Mouse (Mus musculus) adrenal gland, adult 2 months (tissue): ENCODE data around the gene Lrrc51. TPM values are rescaled to one million over a fixed set of nuclear protein-coding genes. Genes with fewer than 3 reads are reported as not detected.

Experiments used
- DNase-seq: peaks from one replicate; pipeline ENCODE4 v3.0.0; 2021
- microRNA-seq, 2 experiments: library from miRNA; unstranded; fragments of <30 nt; microRNA quantifications; one replicate each; pipeline ENCODE4 v1.2.0; 2021
- polyA plus RNA-seq: library from polyadenylated mRNA; depleted of rRNA; stranded (reverse); fragments of >200 nt; gene quantifications from 2 replicates; pipeline ENCODE4 v1.2.3, GENCODE M21; 2012; rRNA removed
- total RNA-seq, 2 experiments: library from RNA; stranded (reverse); gene quantifications; 2 replicates each; pipeline ENCODE4 v1.2.3; 2021

Lrrc51 gene
- total and polyA plus RNA-seq, 3 experiments = 10.3 to 17.3 (median 11.7) TPM

DNA sequence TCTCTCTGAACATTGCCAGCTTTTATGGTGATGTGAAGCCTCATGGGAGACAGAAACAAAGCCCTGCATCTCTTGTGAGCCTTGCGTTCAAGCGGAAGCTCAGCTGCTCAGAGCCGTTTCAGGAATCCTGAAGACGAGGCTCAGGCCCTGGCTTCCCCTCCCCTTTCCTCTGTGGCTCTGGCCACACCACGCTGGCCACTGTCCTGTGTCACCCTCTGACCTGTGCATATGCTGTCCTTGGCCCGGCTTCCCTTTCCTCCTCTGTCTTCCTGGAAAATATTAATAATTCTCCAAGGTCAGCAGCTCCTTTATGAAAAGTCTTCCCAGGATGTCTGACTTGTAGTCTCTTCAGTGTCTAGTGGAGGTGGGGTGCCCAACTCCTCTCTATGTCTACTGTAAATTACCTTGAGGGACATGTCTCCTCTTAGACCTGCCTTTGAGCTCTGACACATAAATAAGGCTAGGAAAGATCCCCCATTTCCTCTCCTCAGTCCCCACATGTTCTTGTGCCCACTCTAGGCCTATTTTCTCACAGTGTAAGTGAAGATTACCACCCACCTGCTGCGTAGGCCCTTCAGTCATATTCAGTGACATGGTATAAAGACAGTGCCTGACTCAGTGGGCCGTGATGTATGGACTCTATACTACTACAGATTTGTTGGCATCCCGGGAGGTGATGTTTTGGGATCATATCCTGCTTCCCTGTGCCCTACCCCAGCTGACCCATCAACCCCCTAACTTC, 51.1 kb downstream of the Lrrc51 start:
- peak; percentile 34 for DNase-seq

DNA sequence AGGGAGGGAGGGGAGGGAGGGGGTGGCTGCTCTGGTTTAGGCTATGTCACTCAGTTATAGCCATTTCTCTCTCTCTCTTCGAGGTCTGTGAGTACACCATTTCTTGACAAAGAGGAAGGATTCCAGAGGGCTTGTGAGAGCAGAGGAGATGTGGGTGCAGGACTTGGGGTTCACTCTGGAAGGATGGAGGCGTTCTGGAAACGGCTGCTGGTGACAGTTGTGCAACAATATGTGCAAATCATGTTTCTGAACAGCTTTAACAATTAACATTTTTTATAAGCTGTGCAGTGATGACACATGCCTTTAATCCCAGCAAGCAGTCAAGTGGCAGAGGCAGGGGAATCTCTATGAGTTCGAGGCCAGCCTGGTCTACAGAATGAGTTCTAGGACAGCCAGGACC, 52.8 kb downstream of the Lrrc51 start:
- DNase-seq = no peak

DNA sequence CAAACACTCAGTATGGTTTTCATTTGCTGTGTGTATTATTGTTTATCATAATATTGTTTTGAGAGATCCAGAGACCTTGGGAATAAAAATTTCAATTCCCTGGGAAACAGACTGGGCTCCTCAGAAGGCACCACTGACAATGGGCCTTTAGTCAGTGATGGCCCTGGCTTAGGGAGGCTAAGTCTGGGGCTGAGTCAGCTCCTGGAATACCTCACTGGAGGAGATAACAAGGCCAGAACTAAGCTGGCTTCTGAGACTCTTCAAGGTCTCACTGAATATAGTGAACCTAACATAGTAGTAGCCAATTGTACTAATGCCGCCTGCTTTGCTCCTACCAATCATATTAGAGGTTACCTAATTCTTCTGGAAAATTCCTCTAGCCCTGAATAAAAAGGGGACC, 57.7 kb downstream of the Lrrc51 start:
- DNase-seq = peak; percentile 61

DNA sequence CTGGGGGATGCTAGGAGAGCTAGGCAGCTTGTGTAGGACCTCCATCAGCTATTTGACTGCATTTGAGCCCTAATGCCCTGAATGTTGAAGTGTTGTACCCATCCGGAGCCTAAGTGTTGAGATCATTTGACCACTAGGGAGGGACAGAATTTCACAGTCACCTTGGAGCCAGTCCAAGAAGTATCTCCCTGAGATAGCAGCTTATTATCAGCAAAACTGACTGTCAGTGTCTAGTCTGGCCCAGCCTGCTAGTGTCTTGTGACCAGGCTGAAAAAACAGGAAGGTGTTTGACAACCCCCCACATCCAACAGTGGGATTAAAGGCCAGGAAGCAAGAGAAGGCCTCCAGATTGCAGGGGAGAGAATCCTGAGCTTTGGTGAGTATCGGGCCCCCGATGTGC, 62.4 kb downstream of the Lrrc51 start:
- peak; percentile 19 for DNase-seq

DNA sequence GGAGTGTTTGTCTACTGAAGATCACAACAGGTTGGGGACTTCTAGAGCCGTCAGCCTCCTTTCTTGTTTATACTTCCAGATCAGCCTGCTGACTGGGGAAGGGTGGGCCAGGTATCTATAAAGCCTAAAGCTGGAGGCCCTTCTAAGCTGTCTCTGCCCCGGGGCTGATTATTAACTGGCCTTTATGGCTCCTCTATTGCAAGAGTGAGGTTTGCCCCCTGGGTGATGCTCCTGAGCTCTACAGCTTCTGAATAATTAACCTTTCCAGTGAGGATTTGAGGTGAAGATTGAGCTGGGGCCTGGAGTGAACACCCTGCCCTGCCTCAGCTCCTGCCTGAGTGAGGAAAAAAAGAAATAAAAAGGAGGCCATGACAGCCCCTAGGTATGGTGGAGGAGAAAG, 63.1 kb downstream of the Lrrc51 start, which contains the start of gene Folr1:
Gene Folr1 (minus strand): TSS at position 160 of the 400 bp plus-strand sequence.
- DNase-seq = no peak

DNA sequence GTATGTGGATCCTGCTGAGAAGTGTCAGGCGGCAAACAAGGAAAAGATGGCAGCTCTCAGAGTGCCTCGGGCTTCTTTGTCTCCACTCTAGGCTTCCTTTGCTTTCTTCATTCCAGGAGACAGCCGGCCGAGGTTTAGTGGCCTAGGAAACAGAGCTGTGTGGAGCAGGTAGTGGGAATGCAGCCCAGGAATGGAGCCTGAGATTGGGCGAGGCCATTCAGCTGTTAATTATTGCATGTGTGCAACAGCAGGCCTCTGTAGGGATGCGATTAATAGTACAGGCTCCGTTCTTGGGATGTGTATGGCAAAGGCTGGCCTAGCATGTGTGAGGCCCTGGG, 64.6 kb downstream of the Lrrc51 start:
- no peak for DNase-seq

DNA sequence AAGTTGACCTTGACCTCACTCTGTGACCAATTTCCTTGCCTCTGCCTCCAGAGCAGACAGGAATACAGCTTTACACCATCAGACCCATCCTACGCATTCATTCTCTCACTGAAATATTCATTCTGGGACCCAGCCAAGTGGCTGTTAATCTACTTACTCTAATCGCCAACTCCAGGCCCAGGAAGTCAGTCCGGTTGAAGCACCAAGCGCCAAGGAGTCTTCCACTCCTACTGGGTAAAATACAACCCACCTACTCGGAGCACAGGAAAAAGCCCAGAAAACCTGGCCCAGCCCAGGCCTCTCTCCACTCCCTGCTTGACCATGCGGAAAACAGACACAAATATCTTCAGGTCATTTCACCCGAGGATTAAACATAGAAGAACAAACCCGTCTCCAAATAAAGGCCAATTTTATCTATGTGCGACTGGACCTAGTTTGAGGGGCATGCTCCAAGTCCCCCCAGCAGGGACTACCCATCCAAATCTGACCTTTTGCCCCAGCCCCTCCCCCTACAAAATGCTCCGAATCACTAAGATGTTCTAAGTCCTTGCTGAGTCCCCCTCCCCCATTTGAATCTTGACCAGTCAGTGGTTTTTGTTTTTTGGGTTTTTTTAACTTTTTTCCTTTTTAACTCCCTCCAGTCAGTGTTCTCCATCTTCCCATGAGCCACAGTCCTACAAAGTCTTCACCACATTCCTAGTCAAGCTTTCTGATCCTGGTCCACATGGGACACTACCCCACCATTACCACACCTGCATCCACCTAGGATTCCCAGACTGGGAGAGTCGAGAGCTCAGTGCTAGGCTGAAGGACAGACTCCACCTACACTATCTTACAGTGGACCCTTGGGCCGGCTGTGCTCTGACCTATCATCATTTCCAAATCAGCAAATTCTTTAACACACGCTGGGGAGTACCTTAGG, 65.2 kb downstream of the Lrrc51 start:
- peak; percentile 21 for DNase-seq

DNA sequence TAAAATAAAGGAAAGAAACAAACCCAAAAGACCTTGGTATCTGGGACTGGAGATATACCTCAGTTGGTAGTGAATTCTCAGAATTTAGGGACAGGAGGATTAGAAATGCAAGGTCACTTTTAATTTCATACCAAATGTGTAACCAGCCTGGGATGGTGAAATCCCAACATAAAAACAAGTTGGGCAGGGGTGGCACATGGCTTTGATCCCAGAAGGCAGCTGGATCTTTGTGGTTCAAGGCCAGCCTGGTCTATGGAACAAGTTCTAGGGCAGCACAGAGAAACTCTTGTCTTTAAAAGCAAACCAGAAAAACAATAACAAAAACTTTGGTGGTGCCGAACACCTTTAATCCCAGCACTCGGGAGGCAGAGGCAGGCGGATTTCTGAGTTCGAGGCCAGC, 66.2 kb downstream of the Lrrc51 start:
- DNase-seq = peak; percentile 27

DNA sequence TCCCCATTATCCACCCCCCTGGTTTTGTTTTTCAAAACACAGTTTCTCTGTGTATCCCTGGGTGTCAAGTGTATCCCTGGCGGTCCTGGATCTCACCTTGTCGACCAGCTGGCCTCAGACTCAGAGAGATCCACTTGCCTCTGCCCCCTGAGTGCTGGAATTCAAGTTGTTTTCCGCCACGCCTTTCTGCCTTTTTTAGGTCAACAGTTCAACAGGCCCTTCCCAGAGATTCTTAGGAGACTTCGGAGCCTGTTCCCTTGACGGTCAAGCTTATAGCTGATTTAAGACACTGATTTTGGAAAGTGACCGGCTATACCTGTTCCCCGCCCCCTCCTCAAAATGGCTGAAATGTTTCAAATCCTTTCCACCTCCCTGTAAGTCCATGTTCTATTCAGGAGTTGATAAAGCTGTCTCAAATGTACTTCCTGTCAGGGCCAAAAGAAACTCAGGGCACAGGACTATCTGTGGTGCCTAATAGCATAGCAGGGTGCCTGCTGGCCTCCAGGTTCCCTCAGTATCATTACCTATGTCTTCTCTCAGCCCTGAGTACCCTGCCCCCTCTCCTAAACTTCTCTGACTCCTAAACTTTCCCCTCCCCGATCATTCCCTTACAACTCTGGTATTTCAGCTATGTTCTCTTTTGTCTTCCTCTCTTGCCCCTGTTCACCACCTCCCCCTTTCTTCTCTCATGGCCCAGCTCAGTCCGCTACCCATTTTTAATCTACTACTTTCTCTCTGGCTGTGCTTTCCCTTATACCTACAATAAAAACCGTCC, 67.0 kb downstream of the Lrrc51 start:
- DNase-seq = no peak

DNA sequence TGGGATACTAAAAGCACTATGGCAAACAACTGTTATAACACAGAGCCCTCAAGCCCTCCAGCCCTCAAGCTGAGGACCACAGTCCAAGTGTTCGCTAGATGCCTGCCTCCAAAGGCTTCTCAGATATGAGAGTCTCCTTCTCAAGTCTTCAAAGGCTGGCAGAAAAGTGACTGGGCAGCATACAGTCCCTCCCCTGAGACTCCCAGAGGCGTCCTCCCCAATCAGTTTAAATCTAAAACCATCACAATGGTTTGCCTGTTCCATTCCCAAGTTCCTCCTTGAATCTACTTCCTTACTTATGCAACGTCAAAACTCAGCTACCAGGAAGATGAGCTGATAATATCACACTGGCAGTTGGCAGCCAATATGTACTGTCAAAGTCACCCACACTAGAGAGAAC, 70.3 kb downstream of the Lrrc51 start, which contains the start of gene Anapc15:
Gene Anapc15 (plus strand): TSS at position 301 of the 400 bp plus-strand sequence.
- DNase-seq = no peak

Small RNAs within 50 kb of the gene (microRNA-seq; reads per million reads assigned to microRNA genes)
- 0 reads per million in 2 experiments for gene Gm22655

Other genes starting within 250 kb of the Lrrc51 start
- gene Phox2a, start 115.6 kb downstream of the Lrrc51 start, total RNA-seq = 10 to 100 TPM; 15.6 to 45.9 TPM
- 40.1 and 48.0 TPM in 2 replicates for gene Phox2a, start 115.6 kb downstream of the Lrrc51 start, polyA plus RNA-seq
- 10 to 100 TPM; 81.2 to 90.1 TPM for gene Inppl1, start 95.7 kb downstream of the Lrrc51 start, total RNA-seq
- 139 and 142 TPM in 2 replicates for gene Inppl1, start 95.7 kb downstream of the Lrrc51 start, polyA plus RNA-seq
- gene Folr2, start 76.7 kb downstream of the Lrrc51 start, total RNA-seq = 1 to 10 TPM; 3.2 to 4.5 TPM
- 3.9 and 5.0 TPM in 2 replicates for gene Folr2, start 76.7 kb downstream of the Lrrc51 start, polyA plus RNA-seq
- 10 to 100 TPM; 34.2 to 35.7 TPM for gene Anapc15, start 70.2 kb downstream of the Lrrc51 start, total RNA-seq
- gene Anapc15, start 70.2 kb downstream of the Lrrc51 start, polyA plus RNA-seq = 32.3 and 39.9 TPM in 2 replicates
- gene Folr1, start 63.1 kb downstream of the Lrrc51 start, total RNA-seq = 10 to 100 TPM in 1 of 2 experiments, under 1 TPM in 1; 0.86 to 22.0 TPM
- gene Folr1, start 63.1 kb downstream of the Lrrc51 start, polyA plus RNA-seq = 1.3 and 2.6 TPM in 2 replicates
- 100 to 1,000 TPM; 106 to 131 TPM for gene Lamtor1, start 28.0 kb downstream of the Lrrc51 start, total RNA-seq
- gene Lamtor1, start 28.0 kb downstream of the Lrrc51 start, polyA plus RNA-seq = 298 TPM in 2 replicates
- gene Tomt, start 27.5 kb downstream of the Lrrc51 start, total RNA-seq = not detected
- gene Tomt, start 27.5 kb downstream of the Lrrc51 start, polyA plus RNA-seq = not detected in 2 replicates
- gene Numa1, start 216 bp upstream of the Lrrc51 start, total RNA-seq = 100 to 1,000 TPM; 167 to 176 TPM
- 89.3 and 96.6 TPM in 2 replicates for gene Numa1, start 216 bp upstream of the Lrrc51 start, polyA plus RNA-seq
- 10 to 100 TPM in 1 of 2 experiments, 1 to 10 TPM in 1; 6.1 to 22.2 TPM for gene Il18bp, start 84.8 kb upstream of the Lrrc51 start, total RNA-seq
- gene Il18bp, start 84.8 kb upstream of the Lrrc51 start, polyA plus RNA-seq = 15.5 and 18.2 TPM in 2 replicates
- gene Rnf121, start 131.6 kb upstream of the Lrrc51 start, total RNA-seq = 10 to 100 TPM; 28.5 to 36.9 TPM
- 12.3 and 12.8 TPM in 2 replicates for gene Rnf121, start 131.6 kb upstream of the Lrrc51 start, polyA plus RNA-seq
- 10 to 100 TPM; 11.8 to 12.0 TPM for gene Xndc1, start 131.6 kb upstream of the Lrrc51 start, total RNA-seq
- gene Xndc1, start 131.6 kb upstream of the Lrrc51 start, polyA plus RNA-seq = 22.3 and 29.9 TPM in 2 replicates
- gene Xntrpc, start 131.8 kb upstream of the Lrrc51 start, total RNA-seq = under 1 TPM; 0.63 to 0.79 TPM
- 2.4 and 2.5 TPM in 2 replicates for gene Xntrpc, start 131.8 kb upstream of the Lrrc51 start, polyA plus RNA-seq
- under 1 TPM in 1 of 2 experiments, not detected in 1; 0.35 TPM for gene Trpc2, start 149.2 kb upstream of the Lrrc51 start, total RNA-seq
- not detected in 2 replicates for gene Trpc2, start 149.2 kb upstream of the Lrrc51 start, polyA plus RNA-seq
- not detected for gene Art1, start 167.8 kb upstream of the Lrrc51 start, total RNA-seq
- gene Art1, start 167.8 kb upstream of the Lrrc51 start, polyA plus RNA-seq = 0.28 TPM in 1 of 2 replicates, not detected in the other
- not detected for gene Art5, start 175.6 kb upstream of the Lrrc51 start, total RNA-seq
- gene Art5, start 175.6 kb upstream of the Lrrc51 start, polyA plus RNA-seq = 0.09 and 0.35 TPM in 2 replicates
- gene Chrna10, start 182.9 kb upstream of the Lrrc51 start, total RNA-seq = not detected
- gene Chrna10, start 182.9 kb upstream of the Lrrc51 start, polyA plus RNA-seq = 0.22 and 0.38 TPM in 2 replicates